Mouse (Mus musculus): ENCODE results near the gene Stn1. TPM values are rescaled to one million over a fixed set of nuclear protein-coding genes. Genes with fewer than 3 reads are reported as not detected.

The Stn1 gene
- polyA plus RNA-seq, 1 experiment = 30.1 TPM

- Histone ChIP-seq H3K27ac (ENCODE audit: insufficient read depth, low read length) (no peak overlapping the region), H3K4me3 (ENCODE audit: insufficient read depth, low read length) (no peak overlapping the region), H3K4me1 (ENCODE audit: control insufficient read depth, insufficient read depth, low read length) (peaks cover 9% of the 10 kb centered on the region)
- no peak for TF ChIP-seq CTCF (IDR thresholded peaks at IDR 0.05; ENCODE audit: borderline replicate concordance, insufficient read depth, low read length)
- TF ChIP-seq POLR2A (IDR thresholded peaks at IDR 0.05; ENCODE audit: low read depth, low read length) = no peak
Measured at GRCm38 (mm10) chr19:47512794-47513617, 24.3 kb downstream of the Stn1 start.

- no peak overlapping the region for H3K27ac ChIP-seq (ENCODE audit: insufficient read depth, low read length)
- H3K4me1 ChIP-seq (ENCODE audit: control insufficient read depth, insufficient read depth, low read length) = peaks cover 9% of the 10 kb centered on the region
- no peak for TF ChIP-seq CTCF (IDR thresholded peaks at IDR 0.05; ENCODE audit: borderline replicate concordance, insufficient read depth, low read length)
- TF ChIP-seq POLR2A (IDR thresholded peaks at IDR 0.05; ENCODE audit: low read depth, low read length) = no peak
- no peak overlapping the region for H3K4me3 ChIP-seq (ENCODE audit: insufficient read depth, low read length)
Measured at GRCm38 (mm10) chr19:47511958-47512357, 25.3 kb downstream of the Stn1 start.

GRCm38 (mm10) chr19:47511294-47511675 lies 26.0 kb downstream of the Stn1 start:
- H3K27ac ChIP-seq (ENCODE audit: insufficient read depth, low read length) = no peak overlapping the region
- TF ChIP-seq POLR2A (IDR thresholded peaks at IDR 0.05; ENCODE audit: low read depth, low read length) (no peak), CTCF (IDR thresholded peaks at IDR 0.05; ENCODE audit: borderline replicate concordance, insufficient read depth, low read length) (no peak)
- H3K4me3 ChIP-seq (ENCODE audit: insufficient read depth, low read length) = no peak overlapping the region
- peaks cover 9% of the 10 kb centered on the region for H3K4me1 ChIP-seq (ENCODE audit: control insufficient read depth, insufficient read depth, low read length)

- no peak overlapping the region for H3K4me3 ChIP-seq (ENCODE audit: insufficient read depth, low read length)
- peaks cover 9% of the 10 kb centered on the region for H3K4me1 ChIP-seq (ENCODE audit: control insufficient read depth, insufficient read depth, low read length)
- TF ChIP-seq POLR2A (IDR thresholded peaks at IDR 0.05; ENCODE audit: low read depth, low read length) (no peak), CTCF (IDR thresholded peaks at IDR 0.05; ENCODE audit: borderline replicate concordance, insufficient read depth, low read length) (no peak)
- H3K27ac ChIP-seq (ENCODE audit: insufficient read depth, low read length) = peak overlapping the region; percentile 20
Measured at GRCm38 (mm10) chr19:47510473-47511293, 26.6 kb downstream of the Stn1 start.

GRCm38 (mm10) chr19:47510135-47510472 lies 27.2 kb downstream of the Stn1 start:
- Histone ChIP-seq H3K27ac (ENCODE audit: insufficient read depth, low read length) (no peak overlapping the region; the same call in 1 of the 2 replicates), H3K4me1 (ENCODE audit: control insufficient read depth, insufficient read depth, low read length) (peaks cover 6% of the 10 kb centered on the region; the same call in 1 of the 2 replicates), H3K4me3 (ENCODE audit: insufficient read depth, low read length) (no peak overlapping the region)
- no peak for TF ChIP-seq POLR2A (IDR thresholded peaks at IDR 0.05; ENCODE audit: low read depth, low read length)
- no peak for TF ChIP-seq CTCF (IDR thresholded peaks at IDR 0.05; ENCODE audit: borderline replicate concordance, insufficient read depth, low read length)

GRCm38 (mm10) chr19:47508771-47509281 lies 28.5 kb downstream of the Stn1 start:
- TF ChIP-seq CTCF (IDR thresholded peaks at IDR 0.05; ENCODE audit: borderline replicate concordance, insufficient read depth, low read length) (no peak), POLR2A (IDR thresholded peaks at IDR 0.05; ENCODE audit: low read depth, low read length) (no peak)
- no peak overlapping the region for H3K4me3 ChIP-seq (ENCODE audit: insufficient read depth, low read length)
- H3K4me1 ChIP-seq (ENCODE audit: control insufficient read depth, insufficient read depth, low read length) = peaks cover 6% of the 10 kb centered on the region; the same call in 1 of the 2 replicates
- peak overlapping the region; percentile 52; the same call in 1 of the 2 replicates for H3K27ac ChIP-seq (ENCODE audit: insufficient read depth, low read length)

GRCm38 (mm10) chr19:47508191-47508590 lies 29.1 kb downstream of the Stn1 start:
- Histone ChIP-seq H3K27ac (ENCODE audit: insufficient read depth, low read length) (peak overlapping the region; percentile 52; the same call in 1 of the 2 replicates), H3K4me3 (ENCODE audit: insufficient read depth, low read length) (no peak overlapping the region), H3K4me1 (ENCODE audit: control insufficient read depth, insufficient read depth, low read length) (peaks cover 6% of the 10 kb centered on the region; the same call in 1 of the 2 replicates)

GRCm38 (mm10) chr19:47507128-47508121 lies 29.9 kb downstream of the Stn1 start:
- Histone ChIP-seq H3K27ac (ENCODE audit: insufficient read depth, low read length) (peak overlapping the region; percentile 52; the same call in 1 of the 2 replicates), H3K4me1 (ENCODE audit: control insufficient read depth, insufficient read depth, low read length) (peaks cover 6% of the 10 kb centered on the region; the same call in 1 of the 2 replicates), H3K4me3 (ENCODE audit: insufficient read depth, low read length) (no peak overlapping the region)
- no peak for TF ChIP-seq POLR2A (IDR thresholded peaks at IDR 0.05; ENCODE audit: low read depth, low read length)
- TF ChIP-seq CTCF (IDR thresholded peaks at IDR 0.05; ENCODE audit: borderline replicate concordance, insufficient read depth, low read length) = 0 out of 2 replicates have a peak, but pooled peaks have one; percentile 4

More at GRCm38 (mm10) chr19:47508191-47508590, 29.1 kb downstream of the Stn1 start:
- TF ChIP-seq POLR2A (IDR thresholded peaks at IDR 0.05; ENCODE audit: low read depth, low read length) (no peak), CTCF (IDR thresholded peaks at IDR 0.05; ENCODE audit: borderline replicate concordance, insufficient read depth, low read length) (no peak)

All from embryonic fibroblast, embryonic 13.5 days (primary cell).